Mouse (Mus musculus) adrenal gland, adult (tissue): ENCODE results near the gene Scg5.
A peak's percentile ranks its signal among the peaks of the same experiment; 100 is the strongest.

Experiments
- DNase-seq, 2 experiments: peaks; one replicate each; pipeline ENCODE4 v3.0.0; 2022 to 2023; ENCODE audit warnings: low spot score in 1 of 2; ENCODE audit not compliant: inconsistent age in 2 of 2

Scg5 gene

GRCm38 (mm10) chr2:113828943-113829882 lies at the start of gene Scg5:
Scg5 (minus strand) TSS chr2:113829121.
- DNase-seq: peak; percentile 72 to 82

GRCm38 (mm10) chr2:113870115-113870514 lies 41.2 kb upstream of the Scg5 start:
- no peak for DNase-seq

DNA sequence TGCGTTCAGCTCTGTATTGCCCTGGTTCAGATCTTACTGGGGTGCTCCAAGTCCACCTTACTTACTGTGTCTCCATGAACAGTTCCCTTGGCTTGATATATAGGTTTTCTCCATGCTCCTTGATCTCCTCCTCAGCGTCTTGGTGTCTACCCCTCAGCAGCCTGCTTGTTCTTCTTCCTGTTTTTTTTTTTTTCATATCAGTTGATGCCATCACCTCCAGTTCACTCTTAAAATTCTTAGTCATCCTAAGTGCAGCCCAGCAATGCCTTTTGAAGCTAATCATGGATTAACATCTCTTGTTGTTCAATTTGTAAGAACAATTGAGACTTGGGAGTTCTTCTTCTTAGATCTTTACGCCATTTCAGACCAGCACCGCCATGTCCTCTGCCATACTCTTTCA lies 39.5 kb upstream of the Scg5 start:
- no peak for DNase-seq

GRCm38 (mm10) chr2:113866155-113866554 lies 37.2 kb upstream of the Scg5 start:
- peak in 1 of 2 experiments; percentile 51 for DNase-seq

DNA sequence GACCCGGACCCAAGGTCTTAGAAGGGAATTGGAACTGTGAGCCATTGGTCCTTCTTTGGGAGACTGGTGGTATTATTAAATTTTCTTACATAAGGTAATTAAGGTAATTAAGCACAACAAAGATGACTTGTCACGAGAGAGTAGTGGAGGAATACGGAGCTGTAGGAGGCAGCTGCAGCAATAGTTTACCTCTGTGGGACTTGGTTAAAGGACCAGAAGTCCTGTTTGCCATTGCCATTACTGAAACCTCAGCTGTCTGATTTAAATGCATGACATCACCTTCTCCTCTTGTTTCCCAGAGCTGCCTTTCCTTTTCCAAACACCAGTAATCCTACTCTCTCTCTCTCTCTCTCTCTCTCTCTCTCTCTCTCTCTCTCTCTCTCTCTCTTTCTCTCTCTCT lies 20.2 kb upstream of the Scg5 start:
- DNase-seq: no peak

GRCm38 (mm10) chr2:113848245-113849121 lies 19.6 kb upstream of the Scg5 start, which contains the start of gene Arhgap11a:
Arhgap11a (minus strand) TSS chr2:113848661.
- DNase-seq: peak; percentile 89 to 98

DNA sequence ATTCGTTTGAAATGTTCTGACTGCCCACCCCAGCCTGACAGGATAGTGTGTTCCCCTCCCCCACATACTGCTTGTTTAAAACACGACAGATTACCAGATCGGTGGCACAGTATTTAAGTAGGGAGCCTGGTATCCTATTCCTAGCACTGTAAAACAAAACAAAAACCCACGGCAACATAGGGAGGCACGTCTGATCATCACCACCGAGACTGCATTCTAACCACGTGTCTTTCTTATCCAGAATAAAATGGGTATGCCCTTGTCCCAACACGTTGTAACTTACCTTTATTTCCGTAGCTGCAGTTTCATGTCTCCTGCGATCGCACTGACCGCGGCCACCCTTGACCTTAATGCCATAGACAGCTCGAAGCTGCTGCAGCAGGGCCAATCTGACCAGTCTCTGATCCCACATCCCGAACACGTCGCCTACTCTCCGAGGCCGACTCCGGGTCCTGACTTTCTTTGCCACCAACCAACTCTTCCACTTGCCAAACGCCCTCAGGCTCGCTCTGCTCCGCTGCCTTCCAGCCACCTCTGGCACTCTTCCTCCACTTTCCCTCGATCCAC lies 18.8 kb upstream of the Scg5 start:
- no peak for DNase-seq

- no peak for DNase-seq
Observed at GRCm38 (mm10) chr2:113845081-113845480, 16.2 kb upstream of the Scg5 start.

- no peak for DNase-seq
Observed at GRCm38 (mm10) chr2:113841656-113842437, 12.9 kb upstream of the Scg5 start.

- no peak for DNase-seq
Observed at GRCm38 (mm10) chr2:113839488-113839887, 10.6 kb upstream of the Scg5 start.

- no peak for DNase-seq
Observed at GRCm38 (mm10) chr2:113835219-113835618, 6.3 kb upstream of the Scg5 start.

GRCm38 (mm10) chr2:113828086-113828942 lies 607 bp downstream of the Scg5 start:
- DNase-seq: peak in 1 of 2 experiments; percentile 21

DNA sequence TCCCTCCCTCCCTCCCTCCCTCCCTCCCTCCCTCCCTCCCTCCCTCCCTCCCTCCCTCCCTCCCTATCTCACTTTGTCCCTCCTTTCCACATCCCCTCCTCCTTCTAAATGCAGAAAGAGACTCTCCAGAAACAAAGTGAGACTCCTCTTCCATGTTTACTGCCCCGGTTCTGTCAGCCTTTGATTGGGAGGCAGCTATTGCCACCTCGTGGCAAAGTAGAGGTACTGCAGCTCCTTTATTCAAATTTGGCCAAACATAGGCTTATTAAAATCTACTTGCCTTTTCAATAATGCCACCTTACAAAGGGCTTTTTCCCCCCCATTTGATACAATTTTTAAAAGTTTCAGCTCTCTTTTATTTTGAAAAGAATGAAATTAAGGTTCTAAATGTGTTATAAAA lies 5.0 kb downstream of the Scg5 start:
- DNase-seq: peak in 1 of 2 experiments; percentile 72

- no peak for DNase-seq
Observed at GRCm38 (mm10) chr2:113822367-113822766, 6.6 kb downstream of the Scg5 start.

- DNase-seq: peak in 1 of 2 experiments; percentile 23
Observed at GRCm38 (mm10) chr2:113821176-113821734, 7.7 kb downstream of the Scg5 start.

DNA sequence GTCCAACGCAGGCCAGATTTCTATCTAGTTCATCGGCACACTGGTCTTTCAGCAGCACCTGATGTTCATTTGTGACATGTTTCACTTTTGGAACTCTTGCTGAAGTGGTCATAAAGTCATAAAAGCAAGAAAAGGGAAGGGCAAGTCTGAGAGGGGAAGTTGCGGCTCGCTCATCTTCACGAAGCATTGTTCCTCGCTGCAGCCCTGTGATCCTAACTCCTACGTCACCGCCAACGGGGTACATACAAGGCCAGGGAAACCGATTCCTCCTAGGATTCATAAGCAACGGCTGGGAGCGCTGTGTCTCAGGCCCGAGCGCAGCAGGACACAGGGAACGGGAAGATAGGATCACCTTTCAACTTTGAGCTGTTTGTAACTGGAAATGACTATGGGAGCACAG lies 8.8 kb downstream of the Scg5 start:
- peak in 1 of 2 experiments; percentile 26 for DNase-seq

- DNase-seq: no peak
Observed at GRCm38 (mm10) chr2:113817681-113818606, 11.0 kb downstream of the Scg5 start.

- peak; percentile 67 to 92 for DNase-seq
Observed at GRCm38 (mm10) chr2:113807640-113808039, 21.3 kb downstream of the Scg5 start.
